Mouse (Mus musculus) fat pad, adult 2 months (tissue): ENCODE data around the gene Fgf5.

Experiments
- DNase-seq: peaks from one replicate; pipeline ENCODE4 v3.0.0-alpha.2; 2011; ENCODE audit warnings: low read depth, low spot score; ENCODE audit errors: extremely low read depth

The Fgf5 gene

GRCm38 (mm10) chr5:98300079-98300478 is 46.1 kb downstream of the Fgf5 start:
- no peak for DNase-seq

GRCm38 (mm10) chr5:98305673-98306072 is 51.7 kb downstream of the Fgf5 start:
- DNase-seq, result no peak

GRCm38 (mm10) chr5:98306528-98306927 is 52.5 kb downstream of the Fgf5 start:
- no peak for DNase-seq

GRCm38 (mm10) chr5:98326625-98327024 is 72.6 kb downstream of the Fgf5 start:
- no peak for DNase-seq
